Mouse (Mus musculus) lung, adult 2 months (tissue): Measurements from ENCODE around the gene Ddias.

Experiments
- CTCF ChIP-seq: fragments of 200-500 bp; IDR thresholded peaks from 2 replicates; pipeline ENCODE4 v1.5.1; 2011; ENCODE audit warnings: mild to moderate bottlenecking, low read length, control low read depth; ENCODE audit not compliant: insufficient read depth
- POLR2A ChIP-seq: fragments of 200-500 bp; IDR thresholded peaks from 2 replicates; pipeline ENCODE4 v1.6.1; 2011; ENCODE audit warnings: low read depth, mild to moderate bottlenecking, control low read depth, low read length, borderline replicate concordance; ENCODE audit errors: extremely low read depth

DNA sequence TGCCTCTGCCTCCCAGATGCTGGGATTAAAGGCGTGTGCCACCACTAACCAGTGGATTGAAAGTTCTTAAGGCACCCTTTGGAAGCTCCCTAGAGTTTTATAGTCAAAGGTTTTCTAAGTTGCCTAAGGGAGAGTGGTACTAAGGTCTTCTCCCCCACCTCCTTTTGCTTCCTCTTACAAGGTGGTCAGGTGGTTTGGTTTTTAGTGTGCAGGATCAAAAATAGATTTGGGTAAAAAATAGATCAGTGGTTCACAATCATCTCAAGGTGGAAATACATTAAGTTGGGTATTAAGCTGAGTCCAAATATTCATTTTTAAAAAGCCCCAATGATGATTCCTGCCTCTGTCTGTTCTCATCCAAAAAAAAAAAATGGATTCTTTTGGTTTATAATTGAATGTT is 53.6 kb downstream of the Ddias start:
- TF ChIP-seq POLR2A = no peak
- TF ChIP-seq CTCF = no peak
